Mouse (Mus musculus) heart, adult 2 months (tissue): ENCODE results near the gene Fstl3.

Experiments used
- CTCF ChIP-seq: fragments of 200-600 bp; IDR thresholded peaks from 2 replicates; pipeline ENCODE4 v1.8.1; 2022; ENCODE audit warnings: antibody characterized with exemption, mild to moderate bottlenecking, moderate library complexity
- EP300 ChIP-seq: fragments of 200-500 bp; IDR thresholded peaks from 2 replicates; pipeline ENCODE4 v1.6.1; 2011; ENCODE audit warnings: low read depth, low read length, control low read depth; ENCODE audit not compliant: insufficient read depth
- POLR2A ChIP-seq: fragments of 200-500 bp; IDR thresholded peaks from 2 replicates; pipeline ENCODE4 v1.6.1; 2011; ENCODE audit warnings: mild to moderate bottlenecking, low read depth, low read length, control low read depth; ENCODE audit not compliant: insufficient read depth

DNA sequence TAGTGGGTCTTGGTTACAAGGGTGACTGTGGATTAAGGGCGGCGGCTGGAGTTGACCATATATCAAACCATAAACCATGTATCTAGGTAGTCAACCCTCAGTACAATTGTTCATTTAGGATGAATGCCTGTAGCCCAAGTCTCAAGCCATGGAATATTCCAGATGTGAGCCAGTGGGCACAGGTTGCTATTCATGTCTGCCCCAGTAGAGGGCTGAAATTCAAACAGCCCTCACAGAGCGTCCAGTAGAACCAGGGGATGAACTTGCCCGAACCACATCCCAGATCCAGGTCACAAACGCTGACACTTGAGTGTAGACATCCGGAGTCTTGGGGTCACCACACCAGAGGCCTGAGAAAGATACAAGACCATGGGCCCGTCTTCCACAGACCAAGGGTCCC lies 6.0 kb downstream of the Fstl3 start:
- TF ChIP-seq CTCF, result peak; percentile 56
- no peak for TF ChIP-seq EP300
- TF ChIP-seq POLR2A, result no peak
